Mouse (Mus musculus): Measurements from ENCODE around the gene Agpat1.
A peak's percentile ranks its signal among the peaks of the same experiment; 100 is the strongest.

DNA sequence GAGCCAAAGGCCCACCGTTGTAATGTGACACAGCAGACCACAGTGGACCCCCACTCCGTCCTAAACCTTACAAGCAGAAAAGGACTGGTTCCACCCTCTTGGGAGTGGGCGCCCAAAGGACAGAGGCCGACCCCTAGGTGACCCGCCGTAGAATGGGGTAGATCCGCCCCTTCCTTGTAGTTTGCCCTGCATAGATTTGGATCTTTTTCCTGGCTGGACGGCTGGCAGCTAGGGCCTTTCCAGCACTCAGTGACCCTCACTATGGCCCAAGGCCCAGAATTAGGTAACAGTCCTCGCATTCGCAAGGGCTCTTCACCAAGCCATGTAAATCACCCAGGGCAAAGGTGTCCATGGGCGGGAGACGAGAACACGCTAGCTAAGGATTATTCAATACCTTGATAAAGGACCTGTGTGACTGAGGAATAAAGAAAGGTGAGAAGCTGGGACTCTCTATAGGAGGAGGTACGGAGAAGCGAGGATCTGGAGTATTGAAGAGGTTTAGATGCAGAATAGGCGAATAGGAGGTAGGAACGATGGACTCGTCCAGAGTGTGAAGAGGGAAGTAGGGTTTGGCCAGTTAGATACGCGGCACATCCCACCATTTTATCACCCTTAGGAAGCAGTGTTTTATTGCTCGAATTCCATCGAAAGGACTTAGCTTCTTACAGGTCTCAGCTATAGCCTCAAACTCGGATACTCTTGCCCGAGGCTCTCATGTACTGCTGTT, 612 bp downstream of the Agpat1 start:
- TF ChIP-seq EP300 (IDR thresholded peaks at IDR 0.05), result 0 out of 2 replicates have a peak, but pooled peaks have one; percentile 1
- TF ChIP-seq CTCF (IDR thresholded peaks at IDR 0.05), result no peak
